Mouse (Mus musculus): ENCODE data around the gene P4htm. TPM values are rescaled to one million over a fixed set of nuclear protein-coding genes. Genes with fewer than 3 reads are reported as not detected.

The P4htm gene
- not detected in 2 replicates for polyA plus RNA-seq (2012; ENCODE audit: insufficient read depth, insufficient read length, low replicate concordance, missing spikeins)

- H3K4me1 ChIP-seq (ENCODE audit: control insufficient read depth, insufficient read depth, low read length) = 0 out of 2 replicates have a peak, but pooled peaks cover 2% of the 10 kb centered on the region
- peak; percentile 78 for TF ChIP-seq POLR2A (IDR thresholded peaks at IDR 0.05; ENCODE audit: insufficient read depth, low read depth, low read length)
- no peak for TF ChIP-seq CTCF (IDR thresholded peaks at IDR 0.05; ENCODE audit: insufficient read depth, low read depth, low read length)
- WGBS = under 1% methylated on average over 69 of the region's 69 CpGs
Measured at GRCm38 (mm10) chr9:108596998-108597764, at the start of gene P4htm. P4htm (minus strand) TSS chr9:108597667.

GRCm38 (mm10) chr9:108639825-108640224 is 42.4 kb upstream of the P4htm start:
- TF ChIP-seq CTCF (IDR thresholded peaks at IDR 0.05; ENCODE audit: insufficient read depth, low read depth, low read length) (no peak), POLR2A (IDR thresholded peaks at IDR 0.05; ENCODE audit: insufficient read depth, low read depth, low read length) (no peak)
- no peak overlapping the region for H3K27ac ChIP-seq (ENCODE audit: insufficient read depth, low read depth, low read length)
- 84% methylated on average over 2 of the region's 2 CpGs for WGBS

More at GRCm38 (mm10) chr9:108596998-108597764, at the start of gene P4htm:
- Histone ChIP-seq H3K4me3 (ENCODE audit: insufficient read depth, low read depth, low read length) (peak within 1 kb of the TSS; percentile 65), H3K27ac (ENCODE audit: insufficient read depth, low read depth, low read length) (peak within 1 kb of the TSS; percentile 76)

GRCm38 (mm10) chr9:108635415-108635814 is 37.9 kb upstream of the P4htm start:
- WGBS = 68% methylated on average over 2 of the region's 2 CpGs
- no peak overlapping the region for H3K27ac ChIP-seq (ENCODE audit: insufficient read depth, low read depth, low read length)
- TF ChIP-seq POLR2A (IDR thresholded peaks at IDR 0.05; ENCODE audit: insufficient read depth, low read depth, low read length) (no peak), CTCF (IDR thresholded peaks at IDR 0.05; ENCODE audit: insufficient read depth, low read depth, low read length) (no peak)
- no peak overlapping the region for H3K4me3 ChIP-seq (ENCODE audit: insufficient read depth, low read depth, low read length)
- H3K4me1 ChIP-seq (ENCODE audit: control insufficient read depth, insufficient read depth, low read length) = no peaks in the 10 kb centered on the region

More at GRCm38 (mm10) chr9:108639825-108640224, 42.4 kb upstream of the P4htm start:
- H3K4me3 ChIP-seq (ENCODE audit: insufficient read depth, low read depth, low read length) = no peak overlapping the region
- H3K4me1 ChIP-seq (ENCODE audit: control insufficient read depth, insufficient read depth, low read length) = no peaks in the 10 kb centered on the region

- WGBS = 51% methylated on average over 2 of the region's 2 CpGs
- Histone ChIP-seq H3K27ac (ENCODE audit: insufficient read depth, low read depth, low read length) (no peak overlapping the region), H3K4me3 (ENCODE audit: insufficient read depth, low read depth, low read length) (no peak overlapping the region), H3K4me1 (ENCODE audit: control insufficient read depth, insufficient read depth, low read length) (0 out of 2 replicates have a peak, but pooled peaks cover 2% of the 10 kb centered on the region)
- no peak for TF ChIP-seq CTCF (IDR thresholded peaks at IDR 0.05; ENCODE audit: insufficient read depth, low read depth, low read length)
- TF ChIP-seq POLR2A (IDR thresholded peaks at IDR 0.05; ENCODE audit: insufficient read depth, low read depth, low read length) = no peak
Measured at GRCm38 (mm10) chr9:108633846-108634245, 36.4 kb upstream of the P4htm start.

- no peak overlapping the region for H3K27ac ChIP-seq (ENCODE audit: insufficient read depth, low read depth, low read length)
- TF ChIP-seq POLR2A (IDR thresholded peaks at IDR 0.05; ENCODE audit: insufficient read depth, low read depth, low read length) (no peak), CTCF (IDR thresholded peaks at IDR 0.05; ENCODE audit: insufficient read depth, low read depth, low read length) (no peak)
- H3K4me3 ChIP-seq (ENCODE audit: insufficient read depth, low read depth, low read length) = no peak overlapping the region
- 0 out of 2 replicates have a peak, but pooled peaks cover 2% of the 10 kb centered on the region for H3K4me1 ChIP-seq (ENCODE audit: control insufficient read depth, insufficient read depth, low read length)
- 72% methylated on average over 5 of the region's 5 CpGs for WGBS
Measured at GRCm38 (mm10) chr9:108632375-108632774, 34.9 kb upstream of the P4htm start.

- WGBS = 87% methylated on average over 5 of the region's 5 CpGs
- no peak overlapping the region for H3K4me3 ChIP-seq (ENCODE audit: insufficient read depth, low read depth, low read length)
- no peak overlapping the region for H3K27ac ChIP-seq (ENCODE audit: insufficient read depth, low read depth, low read length)
- TF ChIP-seq CTCF (IDR thresholded peaks at IDR 0.05; ENCODE audit: insufficient read depth, low read depth, low read length) (no peak), POLR2A (IDR thresholded peaks at IDR 0.05; ENCODE audit: insufficient read depth, low read depth, low read length) (no peak)
- H3K4me1 ChIP-seq (ENCODE audit: control insufficient read depth, insufficient read depth, low read length) = 0 out of 2 replicates have a peak, but pooled peaks cover 2% of the 10 kb centered on the region
Measured at GRCm38 (mm10) chr9:108631631-108632256, 34.3 kb upstream of the P4htm start.

GRCm38 (mm10) chr9:108630683-108631082 is 33.2 kb upstream of the P4htm start:
- TF ChIP-seq POLR2A (IDR thresholded peaks at IDR 0.05; ENCODE audit: insufficient read depth, low read depth, low read length) (no peak), CTCF (IDR thresholded peaks at IDR 0.05; ENCODE audit: insufficient read depth, low read depth, low read length) (no peak)
- no peak overlapping the region for H3K27ac ChIP-seq (ENCODE audit: insufficient read depth, low read depth, low read length)
- WGBS = 73% methylated on average over 1 of the region's 1 CpGs
- H3K4me3 ChIP-seq (ENCODE audit: insufficient read depth, low read depth, low read length) = no peak overlapping the region
- H3K4me1 ChIP-seq (ENCODE audit: control insufficient read depth, insufficient read depth, low read length) = 0 out of 2 replicates have a peak, but pooled peaks cover 2% of the 10 kb centered on the region

GRCm38 (mm10) chr9:108628141-108628540 is 30.7 kb upstream of the P4htm start:
- TF ChIP-seq POLR2A (IDR thresholded peaks at IDR 0.05; ENCODE audit: insufficient read depth, low read depth, low read length) = no peak
- H3K4me1 ChIP-seq (ENCODE audit: control insufficient read depth, insufficient read depth, low read length) = 0 out of 2 replicates have a peak, but pooled peaks cover 2% of the 10 kb centered on the region
- no peak overlapping the region for H3K27ac ChIP-seq (ENCODE audit: insufficient read depth, low read depth, low read length)
- 64% methylated on average over 4 of the region's 4 CpGs for WGBS
- no peak overlapping the region for H3K4me3 ChIP-seq (ENCODE audit: insufficient read depth, low read depth, low read length)

GRCm38 (mm10) chr9:108626498-108626897 is 29.0 kb upstream of the P4htm start:
- H3K4me1 ChIP-seq (ENCODE audit: control insufficient read depth, insufficient read depth, low read length) = 0 out of 2 replicates have a peak, but pooled peaks cover 2% of the 10 kb centered on the region
- WGBS = 23% methylated on average over 2 of the region's 2 CpGs
- TF ChIP-seq CTCF (IDR thresholded peaks at IDR 0.05; ENCODE audit: insufficient read depth, low read depth, low read length) = no peak
- no peak for TF ChIP-seq POLR2A (IDR thresholded peaks at IDR 0.05; ENCODE audit: insufficient read depth, low read depth, low read length)
- H3K4me3 ChIP-seq (ENCODE audit: insufficient read depth, low read depth, low read length) = no peak overlapping the region
- H3K27ac ChIP-seq (ENCODE audit: insufficient read depth, low read depth, low read length) = no peak overlapping the region

Measured in olfactory bulb, adult 2 months (tissue).